Mouse (Mus musculus) CH12.LX (cell line): ENCODE measurements around the gene Spty2d1.

Experiments used
- BHLHE40 ChIP-seq: IDR thresholded peaks from 2 replicates; pipeline ENCODE4 v1.6.1; 2011; ENCODE audit warnings: mild to moderate bottlenecking, low read depth, low read length, improper control_type of control experiment
- CHD2 ChIP-seq: IDR thresholded peaks from 2 replicates; pipeline ENCODE4 v1.6.1; 2011; ENCODE audit warnings: low read length, improper control_type of control experiment
- CTCF ChIP-seq, 2 experiments: IDR thresholded peaks in 1 of 2; conservative IDR thresholded peaks in 1 of 2; 2 replicates each; pipeline ENCODE4 v1.5.1; 2011 to 2012; ENCODE audit warnings: low read depth in 2 of 2, low read length in 2 of 2, improper control_type of control experiment in 1 of 2, inconsistent platforms in 1 of 2, mild to moderate bottlenecking in 1 of 2, moderate library complexity in 1 of 2
- MAZ ChIP-seq: IDR thresholded peaks from 2 replicates; pipeline ENCODE4 v1.6.1; 2012; ENCODE audit warnings: low read depth, mild to moderate bottlenecking, inconsistent platforms, low read length, improper control_type of control experiment, moderate library complexity
- POLR2A ChIP-seq: IDR thresholded peaks from 2 replicates; pipeline ENCODE4 v1.6.1; 2011; ENCODE audit warnings: low read depth, mild to moderate bottlenecking, improper control_type of control experiment, low read length
- SIN3A ChIP-seq: IDR thresholded peaks from 2 replicates; pipeline ENCODE4 v1.6.1; 2012; ENCODE audit warnings: low read length, improper control_type of control experiment, inconsistent platforms
- TCF12 ChIP-seq: IDR thresholded peaks from 2 replicates; pipeline ENCODE4 v1.6.1; 2014; ENCODE audit warnings: low read depth, mild to moderate bottlenecking, inconsistent platforms, low read length, improper control_type of control experiment
- USF2 ChIP-seq: conservative IDR thresholded peaks from 2 replicates; pipeline ENCODE4 v1.6.1; 2011; ENCODE audit warnings: low read depth, low read length, improper control_type of control experiment

DNA sequence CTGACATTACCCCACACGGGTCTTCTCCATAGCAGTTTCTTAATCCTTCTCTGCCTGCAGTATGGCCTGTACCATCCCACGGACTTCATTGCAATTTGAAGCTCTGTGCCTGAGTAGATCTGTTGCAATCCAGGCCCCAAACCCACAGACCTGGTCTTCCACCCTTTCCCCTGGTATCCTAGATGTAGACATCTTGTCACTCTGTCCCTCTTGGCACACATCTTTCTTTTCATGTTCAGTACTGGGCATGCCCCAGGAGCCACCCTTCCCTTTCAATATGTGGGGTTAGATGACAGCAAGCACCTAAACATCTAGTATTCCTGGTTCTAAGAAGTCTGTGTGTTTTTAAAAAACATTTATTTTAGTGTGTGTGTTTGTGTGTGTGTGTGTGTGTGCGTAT is 33.5 kb upstream of the Spty2d1 start:
- TF ChIP-seq CHD2 (no peak), CTCF (conservative IDR thresholded peaks at IDR 0.05 in 1 of 2, IDR thresholded peaks at IDR 0.05 in 1 of 2; ENCODE audit: low read depth in 2 of 2, low read length in 2 of 2) (no peak), BHLHE40 (no peak), POLR2A (no peak), USF2 (no peak), MAZ (no peak), SIN3A (no peak), TCF12 (no peak)
